28 mouse cellular contexts compared by ENCODE assay signal in the genomic region with DNA sequence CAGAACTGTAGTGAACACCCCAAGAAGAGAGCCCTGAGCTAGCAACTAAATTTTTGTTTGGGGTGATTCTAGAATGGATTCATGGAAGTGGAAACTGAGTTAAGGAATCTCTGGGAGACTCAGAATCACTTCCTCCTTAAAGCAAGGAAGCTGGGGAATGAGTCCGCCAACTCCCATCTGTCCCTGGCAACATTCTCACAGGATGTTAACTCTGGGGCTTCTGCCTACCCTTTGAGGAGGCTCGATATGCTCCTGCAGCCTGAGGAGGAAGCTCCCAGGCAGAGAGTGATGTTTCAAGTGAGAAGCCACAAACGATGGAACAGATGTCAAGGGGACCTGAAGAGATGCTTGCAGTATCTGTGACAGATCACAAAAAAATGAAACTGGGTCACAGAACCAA. TPM values are rescaled to one million over a fixed set of nuclear protein-coding genes. Genes with fewer than 3 reads are reported as not detected.
DNase-seq lines count a peak whose midpoint lies in the region; ATAC-seq lines count a peak whose summit lies in the region.
"Had no signal": no experiment of that assay in that cellular context is flagged by ENCODE, and none has a peak within 500 bp of the region (broad histone marks: within the 10 kb centered on the region; RNA-seq: fewer than 3 reads in every experiment).

No protein-coding gene starts in this region.

- no peak overlapping the region for H3K27ac ChIP-seq in limb, embryonic 10.5 days
- H3K27ac ChIP-seq: embryonic facial prominence, embryonic 15.5 days; forebrain, embryonic 10.5 days; heart, embryonic 10.5 days; hindbrain, embryonic 13.5 days had no signal

- no peak overlapping the region for H3K4me3 ChIP-seq in limb, embryonic 10.5 days
- H3K4me3 ChIP-seq: embryonic facial prominence, embryonic 15.5 days; erythroblast, embryonic 14.5 days; forebrain, embryonic 10.5 days; heart, embryonic 10.5 days; hindbrain, embryonic 13.5 days had no signal

- intact Hi-C loops in left cerebral cortex, postnatal 36 days (cut with DNase I) = no loop called here
- intact Hi-C loops in left cerebral cortex, postnatal 4 days (cut with DNase I) = no loop called here

- no peaks in the 10 kb centered on the region for H3K9me3 ChIP-seq in limb, embryonic 10.5 days (replicated peaks)
- H3K9me3 ChIP-seq: embryonic facial prominence, embryonic 15.5 days; forebrain, embryonic 10.5 days; G1E; heart, embryonic 10.5 days; hindbrain, embryonic 13.5 days had no signal

- H3K36me3 ChIP-seq in limb, embryonic 10.5 days = no peaks in the 10 kb centered on the region
- H3K36me3 ChIP-seq: embryonic facial prominence, embryonic 15.5 days; forebrain, embryonic 10.5 days; G1E; heart, embryonic 10.5 days; hindbrain, embryonic 13.5 days had no signal

- DNase-seq in frontal cortex, postnatal 10 days (ENCODE audit: low spot score in 2 of 2) = no peak
- DNase-seq in layer of hippocampus, adult 8-10 months (ENCODE audit: low spot score in 2 of 2) = peak; percentile 16 to 50
- DNase-seq in layer of hippocampus, adult 9-10 months (ENCODE audit: low spot score) = no peak
- DNase-seq in left cerebral cortex, postnatal 36 days (ENCODE audit: low spot score in 2 of 2) = peak; percentile 43 to 51
- no peak for DNase-seq in left cerebral cortex, postnatal 4 days
- peak; percentile 36 for DNase-seq in right cerebral cortex, postnatal 25 days
- DNase-seq in limb, embryonic 10.5 days (ENCODE audit: low spot score) = no peak
- DNase-seq: adrenal gland, adult 8-10 months; adrenal gland, postnatal 36 days; B cell, adult 2 months; cerebellum, adult 11 months; cerebellum, adult 8-10 months; cerebellum, postnatal 14 days; embryo, embryonic 11 days; gastrocnemius, postnatal 10 days; heart, adult 18-20 months; heart, postnatal 14 days had no signal

- H3K4me1 ChIP-seq in limb, embryonic 10.5 days = no peaks in the 10 kb centered on the region
- H3K4me1 ChIP-seq: embryonic facial prominence, embryonic 15.5 days; forebrain, embryonic 10.5 days; heart, embryonic 10.5 days; hindbrain, embryonic 13.5 days had no signal

- no peaks in the 10 kb centered on the region for H3K27me3 ChIP-seq in limb, embryonic 10.5 days (ENCODE audit: low read depth, poor library complexity, severe bottlenecking)
- H3K27me3 ChIP-seq: embryonic facial prominence, embryonic 15.5 days; hindbrain, embryonic 13.5 days had no signal

- ATAC-seq in frontal cortex, adult (ENCODE audit: low TSS enrichment) = peak; percentile 98
- ATAC-seq: CD4-positive, CD25-positive, alpha-beta regulatory T cell, adult 4 months; forebrain, embryonic 14.5 days had no signal

- WGBS in limb, embryonic 10.5 days = 82% methylated on average over 3 of the region's 3 CpGs

RNA-seq across cellular contexts. Expression of a gene that starts 18.2 kb away (rescaled TPM):
- total RNA-seq in layer of hippocampus, adult 8-10 months (2022) = 100 to 1,000 TPM; 110 to 120 (median 117) TPM
- 100 to 1,000 TPM; 144 to 192 TPM for total RNA-seq in left cerebral cortex, postnatal 36 days (2021)
- 10 to 100 TPM; 73.1 to 78.1 TPM for total RNA-seq in left cerebral cortex, postnatal 4 days (2021)
- polyA plus RNA-seq in limb, embryonic 10.5 days (2016; fragmentation: Nextera tagmentation; extraction: Ambion mirVana) = 0.11 TPM in 1 of 2 replicates, not detected in the other
- total RNA-seq: adrenal gland, postnatal 36 days; common myeloid progenitor, adult 5-6 weeks; hematopoietic stem cell, adult 5-6 weeks had no signal
- polyA plus RNA-seq: CD4-positive, CD25-positive, alpha-beta regulatory T cell, adult 4 months; G1E had no signal

Comparison
In these comparisons a context has a peak if more than half of its experiments do, and no peak if none do; other contexts are left out.
1. DNase-seq: peak in layer of hippocampus, adult 8-10 months (2 of 2), left cerebral cortex, postnatal 36 days (2 of 2) and right cerebral cortex, postnatal 25 days (single experiment); none in frontal cortex, postnatal 10 days (0 of 2), layer of hippocampus, adult 9-10 months (single experiment), left cerebral cortex, postnatal 4 days (single experiment) and limb, embryonic 10.5 days (single experiment).